Mouse (Mus musculus) embryonic facial prominence, embryonic 15.5 days (tissue): ENCODE results near the gene Mei1. TPM values are rescaled to one million over a fixed set of nuclear protein-coding genes. Genes with fewer than 3 reads are reported as not detected.
A peak's percentile ranks its signal among the peaks of the same experiment; 100 is the strongest.

Experiments
- ATAC-seq: fragments of 200-750 bp; cut with Nextera tagmentation; 2 replicates; pipeline ENCODE4 v1.8.0; 2017; ENCODE audit warnings: low read depth, moderate TSS enrichment; ENCODE audit not compliant: insufficient number of reproducible peaks, low FRiP score, low TSS enrichment
- H3K27ac ChIP-seq: fragments of 300-500 bp; sonication (generic); replicated peaks from 2 replicates; pipeline ENCODE4 v1.5.1; 2015; ENCODE audit warnings: mild to moderate bottlenecking, inconsistent platforms
- H3K27me3 ChIP-seq: fragments of 300-500 bp; sonication (generic); 2 replicates; pipeline ENCODE4 v1.6.1; 2015; ENCODE audit warnings: inconsistent platforms
- H3K36me3 ChIP-seq: fragments of 300-500 bp; sonication (generic); 2 replicates; pipeline ENCODE4 v1.6.1; 2015; ENCODE audit warnings: mild to moderate bottlenecking, inconsistent platforms
- H3K4me1 ChIP-seq: fragments of 300-500 bp; sonication (generic); 2 replicates; pipeline ENCODE4 v1.6.1; 2015; ENCODE audit warnings: inconsistent platforms
- H3K4me2 ChIP-seq: fragments of 300-500 bp; sonication (generic); replicated peaks from 2 replicates; pipeline ENCODE4 v1.6.1; 2015; ENCODE audit warnings: mild to moderate bottlenecking, inconsistent platforms
- H3K4me3 ChIP-seq: fragments of 300-500 bp; sonication (generic); replicated peaks from 2 replicates; pipeline ENCODE4 v1.5.1; 2015; ENCODE audit warnings: mild to moderate bottlenecking, inconsistent platforms
- H3K9ac ChIP-seq: fragments of 300-500 bp; sonication (generic); 2 replicates; pipeline ENCODE4 v1.6.1; 2015; ENCODE audit warnings: inconsistent platforms
- H3K9me3 ChIP-seq: fragments of 300-500 bp; sonication (generic); replicated peaks from 2 replicates; pipeline ENCODE4 v1.6.1; 2016; ENCODE audit warnings: inconsistent platforms
- WGBS: fragments of 180-500 bp; shearing (Covaris S2); methylation state at CpG from one replicate; pipeline ENCODE4 v1.1.7; 2015; 5-methylcytosine and 5-hydroxymethylcytosine counted together
- polyA plus RNA-seq: library from polyadenylated mRNA; unstranded; fragments of >200 nt; fragmentation: Nextera tagmentation; extraction: Ambion mirVana; gene quantifications from 2 replicates; pipeline ENCODE4 v1.2.1, GENCODE M21; 2015

Gene Mei1
- 0.04 and 0.11 TPM in 2 replicates for polyA plus RNA-seq

GRCm38 (mm10) chr15:82069898-82070297, at the start of gene Mei1:
TSS of gene Mei1 (plus strand) at chr15:82069996.
- Histone ChIP-seq H3K36me3 (no peaks in the 10 kb centered on the region), H3K9ac (no peak within 1 kb of the TSS), H3K9me3 (no peaks in the 10 kb centered on the region), H3K27ac (no peak within 1 kb of the TSS), H3K27me3 (peaks cover 29% of the 10 kb centered on the region), H3K4me2 (peak within 1 kb of the TSS; percentile 32; the same call in 1 of the 2 replicates), H3K4me3 (peak within 1 kb of the TSS; percentile 13), H3K4me1 (peaks cover 4% of the 10 kb centered on the region)
- no peak for ATAC-seq
- 19% methylated on average over 40 of the region's 40 CpGs for WGBS

- H3K4me1 ChIP-seq: no peaks in the 10 kb centered on the region
- 87% methylated on average over 13 of the region's 13 CpGs for WGBS
- no peak overlapping the region for H3K9ac ChIP-seq
- ATAC-seq: no peak
- no peak overlapping the region for H3K27ac ChIP-seq
- peaks cover 58% of the 10 kb centered on the region for H3K36me3 ChIP-seq
- H3K4me2 ChIP-seq: no peak overlapping the region
- H3K27me3 ChIP-seq: no peaks in the 10 kb centered on the region
- no peaks in the 10 kb centered on the region for H3K9me3 ChIP-seq
- no peak overlapping the region for H3K4me3 ChIP-seq
Observed at GRCm38 (mm10) chr15:82022535-82023088, 47.2 kb upstream of the Mei1 start.

GRCm38 (mm10) chr15:82023965-82024635, 45.7 kb upstream of the Mei1 start:
- Histone ChIP-seq H3K36me3 (peaks cover 68% of the 10 kb centered on the region), H3K27ac (no peak overlapping the region), H3K4me1 (no peaks in the 10 kb centered on the region), H3K4me2 (no peak overlapping the region), H3K9ac (no peak overlapping the region), H3K4me3 (no peak overlapping the region), H3K9me3 (no peaks in the 10 kb centered on the region), H3K27me3 (no peaks in the 10 kb centered on the region)
- WGBS: 85% methylated on average over 6 of the region's 6 CpGs
- no peak for ATAC-seq

- Histone ChIP-seq H3K27ac (no peak overlapping the region), H3K36me3 (peaks cover 93% of the 10 kb centered on the region), H3K9me3 (no peaks in the 10 kb centered on the region), H3K27me3 (no peaks in the 10 kb centered on the region), H3K4me2 (no peak overlapping the region), H3K4me3 (no peak overlapping the region), H3K9ac (no peak overlapping the region), H3K4me1 (no peaks in the 10 kb centered on the region)
- 94% methylated on average over 7 of the region's 7 CpGs for WGBS
- ATAC-seq: no peak
Observed at GRCm38 (mm10) chr15:82027276-82027675, 42.5 kb upstream of the Mei1 start.

GRCm38 (mm10) chr15:82027726-82028125, 42.1 kb upstream of the Mei1 start:
- Histone ChIP-seq H3K9ac (no peak overlapping the region), H3K27me3 (no peaks in the 10 kb centered on the region), H3K9me3 (no peaks in the 10 kb centered on the region), H3K4me2 (no peak overlapping the region), H3K4me3 (no peak overlapping the region), H3K27ac (no peak overlapping the region), H3K36me3 (peaks cover 92% of the 10 kb centered on the region), H3K4me1 (no peaks in the 10 kb centered on the region)
- no peak for ATAC-seq
- WGBS: 84% methylated on average over 7 of the region's 7 CpGs

- Histone ChIP-seq H3K9me3 (no peaks in the 10 kb centered on the region), H3K9ac (no peak overlapping the region), H3K4me2 (no peak overlapping the region), H3K27me3 (no peaks in the 10 kb centered on the region), H3K27ac (no peak overlapping the region), H3K36me3 (peaks cover 79% of the 10 kb centered on the region), H3K4me1 (no peaks in the 10 kb centered on the region), H3K4me3 (no peak overlapping the region)
- no peak for ATAC-seq
- 82% methylated on average over 7 of the region's 7 CpGs for WGBS
Observed at GRCm38 (mm10) chr15:82032386-82032785, 37.4 kb upstream of the Mei1 start.

- no peak for ATAC-seq
- no peaks in the 10 kb centered on the region for H3K9me3 ChIP-seq
- H3K4me2 ChIP-seq: no peak within 1 kb of the TSS
- 93% methylated on average over 4 of the region's 4 CpGs for WGBS
- H3K36me3 ChIP-seq: peaks cover 75% of the 10 kb centered on the region
- no peak within 1 kb of the TSS for H3K27ac ChIP-seq
- no peaks in the 10 kb centered on the region for H3K4me1 ChIP-seq
- H3K9ac ChIP-seq: no peak within 1 kb of the TSS
- H3K27me3 ChIP-seq: no peaks in the 10 kb centered on the region
- no peak within 1 kb of the TSS for H3K4me3 ChIP-seq
Observed at GRCm38 (mm10) chr15:82033762-82034161, 36.0 kb upstream of the Mei1 start, which contains the start of gene Desi1. TSS of gene Desi1 (minus strand) at chr15:82033862.

GRCm38 (mm10) chr15:82035904-82036689, 33.7 kb upstream of the Mei1 start:
- Histone ChIP-seq H3K36me3 (peaks cover 76% of the 10 kb centered on the region), H3K27ac (no peak overlapping the region), H3K4me2 (no peak overlapping the region), H3K4me3 (no peak overlapping the region), H3K4me1 (no peaks in the 10 kb centered on the region), H3K9ac (no peak overlapping the region), H3K9me3 (no peaks in the 10 kb centered on the region), H3K27me3 (no peaks in the 10 kb centered on the region)
- WGBS: 83% methylated on average over 12 of the region's 12 CpGs
- no peak for ATAC-seq

GRCm38 (mm10) chr15:82040650-82041049, 29.1 kb upstream of the Mei1 start:
- Histone ChIP-seq H3K9ac (no peak overlapping the region), H3K4me2 (no peak overlapping the region), H3K27me3 (no peaks in the 10 kb centered on the region), H3K4me3 (no peak overlapping the region), H3K9me3 (no peaks in the 10 kb centered on the region), H3K36me3 (peaks cover 62% of the 10 kb centered on the region), H3K27ac (no peak overlapping the region), H3K4me1 (peaks cover 9% of the 10 kb centered on the region; the same call in 1 of the 2 replicates)
- ATAC-seq: no peak
- WGBS: 95% methylated on average over 1 of the region's 1 CpGs

- Histone ChIP-seq H3K27me3 (no peaks in the 10 kb centered on the region), H3K4me3 (no peak overlapping the region), H3K4me2 (no peak overlapping the region), H3K27ac (no peak overlapping the region), H3K9me3 (no peaks in the 10 kb centered on the region), H3K4me1 (peaks cover 21% of the 10 kb centered on the region), H3K36me3 (peaks cover 36% of the 10 kb centered on the region), H3K9ac (no peak overlapping the region)
- no peak for ATAC-seq
- WGBS: 96% methylated on average over 7 of the region's 7 CpGs
Observed at GRCm38 (mm10) chr15:82044166-82044784, 25.5 kb upstream of the Mei1 start.

GRCm38 (mm10) chr15:82046246-82046891, 23.4 kb upstream of the Mei1 start:
- H3K4me2 ChIP-seq: peak overlapping the region; percentile 83
- H3K9ac ChIP-seq: peak overlapping the region; percentile 99
- H3K27me3 ChIP-seq: no peaks in the 10 kb centered on the region
- 3% methylated on average over 26 of the region's 26 CpGs for WGBS
- peak overlapping the region; percentile 91 for H3K27ac ChIP-seq
- peak overlapping the region; percentile 100 for H3K4me3 ChIP-seq
- ATAC-seq: no peak
- peaks cover 19% of the 10 kb centered on the region for H3K36me3 ChIP-seq
- H3K4me1 ChIP-seq: peaks cover 21% of the 10 kb centered on the region
- H3K9me3 ChIP-seq: no peaks in the 10 kb centered on the region
